Mouse (Mus musculus) liver, adult 2 months (tissue): ENCODE results near the gene Zfp704.

Experiments used
- CTCF ChIP-seq: fragments of 200-500 bp; IDR thresholded peaks from 2 replicates; pipeline ENCODE4 v1.5.1; 2011; ENCODE audit warnings: low read depth, low read length, control low read depth
- POLR2A ChIP-seq: fragments of 200-500 bp; IDR thresholded peaks from 2 replicates; pipeline ENCODE4 v1.6.1; 2011; ENCODE audit warnings: low read length, control low read depth; ENCODE audit not compliant: insufficient read depth; ENCODE audit errors: extremely low read depth

DNA sequence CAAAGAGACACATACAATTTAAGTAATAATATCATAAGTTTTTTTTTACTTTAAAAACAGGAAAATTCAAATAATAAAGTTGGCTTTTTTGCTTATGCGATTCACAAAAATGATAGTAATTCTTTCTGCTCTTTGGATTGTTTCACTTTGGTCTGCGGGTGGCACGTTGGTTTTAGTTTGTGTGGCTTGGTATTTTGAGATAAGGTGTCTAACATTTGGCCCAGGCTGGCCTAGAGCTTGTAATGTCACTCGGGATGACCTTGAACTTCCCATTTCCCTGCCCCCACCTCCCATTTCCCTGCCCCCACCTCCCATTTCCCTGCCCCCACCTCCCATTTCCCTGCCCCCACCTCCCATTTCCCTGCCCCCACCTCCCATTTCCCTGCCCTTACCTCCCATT is 39.1 kb downstream of the Zfp704 start:
- TF ChIP-seq CTCF = no peak
- TF ChIP-seq POLR2A = no peak
